Mouse (Mus musculus) megakaryocyte, embryonic 14.5 days (primary cell): ENCODE data around the gene Tmod4. TPM values are rescaled to one million over a fixed set of nuclear protein-coding genes. Genes with fewer than 3 reads are reported as not detected.
A peak's percentile ranks its signal among the peaks of the same experiment; 100 is the strongest.

Experiments
- H3K27me3 ChIP-seq: replicated peaks from 2 replicates; pipeline ENCODE3; 2012; ENCODE audit warnings: inconsistent platforms
- H3K36me3 ChIP-seq: replicated peaks from 2 replicates; pipeline ENCODE3; 2012; ENCODE audit warnings: low read length, inconsistent platforms, mixed read lengths
- H3K4me1 ChIP-seq: 2 replicates; pipeline ENCODE4 v1.6.1; 2012; ENCODE audit warnings: inconsistent platforms
- H3K4me3 ChIP-seq: replicated peaks from 2 replicates; pipeline ENCODE3; 2012; ENCODE audit warnings: moderate library complexity, mild to moderate bottlenecking, inconsistent platforms
- H3K9me3 ChIP-seq: 2 replicates; pipeline ENCODE4 v1.6.1; 2012; ENCODE audit warnings: inconsistent platforms
- FLI1 ChIP-seq: IDR thresholded peaks from 2 replicates; pipeline ENCODE4 v1.6.1; 2012; ENCODE audit warnings: low read length, inconsistent platforms, mixed read lengths
- GATA1 ChIP-seq: IDR thresholded peaks from 3 replicates; pipeline ENCODE4 v1.6.1; 2012; ENCODE audit warnings: mixed read lengths, low read length, inconsistent platforms, borderline replicate concordance
- polyA plus RNA-seq: library from polyadenylated mRNA; stranded (reverse); fragments of >175 nt; gene quantifications from 2 replicates; pipeline ENCODE4 v1.2.3, GENCODE M21; 2012; ENCODE audit warnings: low replicate concordance; ENCODE audit not compliant: insufficient read depth

The Tmod4 gene
- polyA plus RNA-seq, 1 experiment = not detected

GRCm38 (mm10) chr3:95159511-95159986 lies 35.3 kb downstream of the Tmod4 start:
- Histone ChIP-seq H3K36me3 (no peaks in the 10 kb centered on the region), H3K4me1 (peaks cover 42% of the 10 kb centered on the region), H3K9me3 (no peaks in the 10 kb centered on the region), H3K4me3 (peak overlapping the region; percentile 97), H3K27me3 (peaks cover 42% of the 10 kb centered on the region)
- TF ChIP-seq FLI1 (no peak), GATA1 (no peak)

- peak within 1 kb of the TSS; percentile 97 for H3K4me3 ChIP-seq
- no peak for TF ChIP-seq GATA1
- TF ChIP-seq FLI1 = no peak
- H3K36me3 ChIP-seq = no peaks in the 10 kb centered on the region
- H3K4me1 ChIP-seq = peaks cover 42% of the 10 kb centered on the region
- H3K27me3 ChIP-seq = peaks cover 47% of the 10 kb centered on the region
- H3K9me3 ChIP-seq = no peaks in the 10 kb centered on the region
Measured at GRCm38 (mm10) chr3:95159987-95160963, 36.0 kb downstream of the Tmod4 start, which contains the start of gene Sema6c. Gene Sema6c, plus strand, starts transcription at chr3:95160457.

- H3K4me1 ChIP-seq = peaks cover 42% of the 10 kb centered on the region
- TF ChIP-seq GATA1 = no peak
- H3K36me3 ChIP-seq = no peaks in the 10 kb centered on the region
- H3K4me3 ChIP-seq = peak overlapping the region; percentile 97
- no peaks in the 10 kb centered on the region for H3K9me3 ChIP-seq
- peaks cover 53% of the 10 kb centered on the region for H3K27me3 ChIP-seq
Measured at GRCm38 (mm10) chr3:95161041-95161551, 36.8 kb downstream of the Tmod4 start.

- Histone ChIP-seq H3K4me3 (peak overlapping the region; percentile 47), H3K36me3 (no peaks in the 10 kb centered on the region), H3K9me3 (no peaks in the 10 kb centered on the region), H3K4me1 (peaks cover 45% of the 10 kb centered on the region), H3K27me3 (peaks cover 58% of the 10 kb centered on the region)
- no peak for TF ChIP-seq FLI1
- no peak for TF ChIP-seq GATA1
Measured at GRCm38 (mm10) chr3:95161618-95162344, 37.5 kb downstream of the Tmod4 start.

GRCm38 (mm10) chr3:95162345-95162628 lies 38.0 kb downstream of the Tmod4 start:
- no peaks in the 10 kb centered on the region for H3K9me3 ChIP-seq
- peaks cover 63% of the 10 kb centered on the region for H3K27me3 ChIP-seq
- peaks cover 49% of the 10 kb centered on the region for H3K4me1 ChIP-seq
- H3K4me3 ChIP-seq = no peak overlapping the region
- TF ChIP-seq GATA1 = no peak
- no peak for TF ChIP-seq FLI1
- H3K36me3 ChIP-seq = no peaks in the 10 kb centered on the region

GRCm38 (mm10) chr3:95163419-95164255 lies 39.4 kb downstream of the Tmod4 start:
- Histone ChIP-seq H3K9me3 (no peaks in the 10 kb centered on the region), H3K27me3 (peaks cover 76% of the 10 kb centered on the region), H3K4me3 (no peak overlapping the region), H3K36me3 (no peaks in the 10 kb centered on the region), H3K4me1 (peaks cover 53% of the 10 kb centered on the region)
- TF ChIP-seq FLI1 (no peak), GATA1 (no peak)

GRCm38 (mm10) chr3:95164256-95164550 lies 39.9 kb downstream of the Tmod4 start:
- no peak for TF ChIP-seq FLI1
- no peak for TF ChIP-seq GATA1
- H3K27me3 ChIP-seq = peaks cover 82% of the 10 kb centered on the region
- H3K36me3 ChIP-seq = no peaks in the 10 kb centered on the region
- H3K4me1 ChIP-seq = peaks cover 50% of the 10 kb centered on the region
- H3K9me3 ChIP-seq = no peaks in the 10 kb centered on the region
- no peak overlapping the region for H3K4me3 ChIP-seq

GRCm38 (mm10) chr3:95164840-95165239 lies 40.6 kb downstream of the Tmod4 start:
- TF ChIP-seq GATA1 (no peak), FLI1 (no peak)
- Histone ChIP-seq H3K9me3 (no peaks in the 10 kb centered on the region), H3K36me3 (no peaks in the 10 kb centered on the region), H3K4me3 (no peak overlapping the region), H3K4me1 (peaks cover 43% of the 10 kb centered on the region), H3K27me3 (peaks cover 88% of the 10 kb centered on the region)

GRCm38 (mm10) chr3:95169996-95170395 lies 45.7 kb downstream of the Tmod4 start:
- H3K9me3 ChIP-seq = peaks cover 7% of the 10 kb centered on the region; the same call in 1 of the 2 replicates
- H3K4me1 ChIP-seq = peaks cover 36% of the 10 kb centered on the region
- no peak for TF ChIP-seq FLI1
- no peak for TF ChIP-seq GATA1
- H3K27me3 ChIP-seq = peaks cover 86% of the 10 kb centered on the region
- no peaks in the 10 kb centered on the region for H3K36me3 ChIP-seq
- no peak overlapping the region for H3K4me3 ChIP-seq

- TF ChIP-seq FLI1 = no peak
- Histone ChIP-seq H3K4me3 (no peak overlapping the region), H3K27me3 (peaks cover 79% of the 10 kb centered on the region), H3K36me3 (no peaks in the 10 kb centered on the region), H3K9me3 (peaks cover 7% of the 10 kb centered on the region; the same call in 1 of the 2 replicates), H3K4me1 (peaks cover 44% of the 10 kb centered on the region)
Measured at GRCm38 (mm10) chr3:95171105-95171504, 46.8 kb downstream of the Tmod4 start.
